Mouse (Mus musculus) erythroblast, adult 5-6 weeks (primary cell): ENCODE measurements around the gene Ptprr. TPM values are rescaled to one million over a fixed set of nuclear protein-coding genes. Genes with fewer than 3 reads are reported as not detected.

ENCODE experiments used
- ATAC-seq: replicated peaks from 2 replicates; pipeline ENCODE4 v1.8.0; 2016; ENCODE audit warnings: moderate number of reproducible peaks, mild to moderate bottlenecking, moderate TSS enrichment, inconsistent platforms; ENCODE audit not compliant: poor library complexity, low FRiP score, severe bottlenecking
- total RNA-seq, 2 experiments: library from RNA; stranded (forward) in 1 of 2; stranded (reverse) in 1 of 2; fragments of 150-400 nt in 1 of 2; fragments of 200-764, 138-1000 nt in 1 of 2; gene quantifications; 2 replicates each; pipeline versions ENCODE4 v1.2.3 to v1.2.4; 2015 to 2017; ENCODE audit warnings: low replicate concordance in 2 of 2

Ptprr gene
- total RNA-seq, 2 experiments from 2014 or later, result 0.85 to 1.2 TPM

- ATAC-seq, result no peak
Observed at GRCm38 (mm10) chr10:116259298-116259697, 241.3 kb downstream of the Ptprr start.

- ATAC-seq, result no peak
Observed at GRCm38 (mm10) chr10:116260658-116261433, 242.8 kb downstream of the Ptprr start.

GRCm38 (mm10) chr10:116261559-116261958 is 243.5 kb downstream of the Ptprr start:
- ATAC-seq, result no peak

- no peak for ATAC-seq
Observed at GRCm38 (mm10) chr10:116264521-116264920, 246.5 kb downstream of the Ptprr start.

GRCm38 (mm10) chr10:116266561-116267433 is 248.8 kb downstream of the Ptprr start:
- no peak for ATAC-seq

GRCm38 (mm10) chr10:116267434-116267822 is 249.4 kb downstream of the Ptprr start:
- no peak for ATAC-seq

- no peak for ATAC-seq
Observed at GRCm38 (mm10) chr10:116268343-116268742, 250.3 kb downstream of the Ptprr start.

GRCm38 (mm10) chr10:116270646-116271469 is 252.8 kb downstream of the Ptprr start:
- ATAC-seq, result no peak

- no peak for ATAC-seq
Observed at GRCm38 (mm10) chr10:116271470-116271915, 253.5 kb downstream of the Ptprr start.

- no peak for ATAC-seq
Observed at GRCm38 (mm10) chr10:116272156-116272555, 254.1 kb downstream of the Ptprr start.

- no peak for ATAC-seq
Observed at GRCm38 (mm10) chr10:116275280-116275679, 257.3 kb downstream of the Ptprr start, which contains the start of gene Ptprb. Ptprb (plus strand) TSS chr10:116275523.

- no peak for ATAC-seq
Observed at GRCm38 (mm10) chr10:116286697-116287344, 268.8 kb downstream of the Ptprr start.

- no peak for ATAC-seq
Observed at GRCm38 (mm10) chr10:116288130-116288529, 270.1 kb downstream of the Ptprr start.

GRCm38 (mm10) chr10:116290483-116290882 is 272.5 kb downstream of the Ptprr start:
- no peak for ATAC-seq

GRCm38 (mm10) chr10:116291153-116291755 is 273.2 kb downstream of the Ptprr start:
- no peak for ATAC-seq

GRCm38 (mm10) chr10:116296439-116296838 is 278.4 kb downstream of the Ptprr start:
- ATAC-seq, result no peak

GRCm38 (mm10) chr10:116297854-116298253 is 279.8 kb downstream of the Ptprr start:
- ATAC-seq, result no peak

- ATAC-seq, result no peak
Observed at GRCm38 (mm10) chr10:116300824-116301223, 282.8 kb downstream of the Ptprr start.

GRCm38 (mm10) chr10:116301258-116301657 is 283.2 kb downstream of the Ptprr start:
- ATAC-seq, result no peak
